Mouse (Mus musculus): ENCODE data around the gene Ndrg2.
"Not testable (repeated sequence)": the region's sequence is repeated elsewhere in the genome, so short reads cannot be mapped to it uniquely, and the experiment has no call there.

The Ndrg2 gene

GRCm38 (mm10) chr14:51863603-51864002, 50.4 kb downstream of the Ndrg2 start:
- DNase-seq: not testable (repeated sequence)

DNA sequence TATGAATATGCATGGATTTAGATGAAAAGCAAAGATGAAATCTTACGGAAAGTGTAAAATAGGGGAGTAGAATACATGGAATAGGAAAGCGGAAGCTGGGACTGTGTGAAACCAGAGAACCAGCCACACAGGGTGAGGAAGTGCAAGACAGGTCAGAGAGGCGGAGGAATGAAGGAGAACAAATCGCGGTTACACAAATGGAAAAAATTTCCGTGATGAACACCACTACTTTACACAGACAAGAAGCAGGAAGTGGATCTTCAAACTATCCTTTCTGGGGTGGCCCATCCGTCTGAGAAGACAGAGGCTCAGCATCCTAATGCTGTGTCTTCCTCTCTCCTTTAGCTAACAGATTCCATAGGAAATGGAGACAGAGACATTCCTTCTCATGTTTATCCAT, 58.7 kb downstream of the Ndrg2 start:
- not testable (repeated sequence) for DNase-seq
